Mouse (Mus musculus) embryonic stem cell, embryonic (primary cell): ENCODE data around the gene Zscan22.
"Not testable (repeated sequence)": the region's sequence is repeated elsewhere in the genome, so short reads cannot be mapped to it uniquely, and the experiment has no call there.

ENCODE experiments used
- CTCF ChIA-PET, 4 experiments: fragments of 300-600 bp in 2 of 4; fragments of 350-600 bp in 2 of 4; sonication (Branson Sonifier 250); formaldehyde crosslinking; loops; one replicate each; lab custom pipeline; 2022; ENCODE audit warnings: inconsistent platforms in 2 of 4; lab: Charles Lee
- POLR2A ChIA-PET, 4 experiments: fragments of 300-600 bp in 2 of 4; fragments of 350-600 bp in 2 of 4; sonication (Branson Sonifier 250); formaldehyde crosslinking; loops; one replicate each; lab custom pipeline; 2022; ENCODE audit warnings: antibody characterized with exemption in 4 of 4, inconsistent platforms in 1 of 4; lab: Charles Lee

The Zscan22 gene

DNA sequence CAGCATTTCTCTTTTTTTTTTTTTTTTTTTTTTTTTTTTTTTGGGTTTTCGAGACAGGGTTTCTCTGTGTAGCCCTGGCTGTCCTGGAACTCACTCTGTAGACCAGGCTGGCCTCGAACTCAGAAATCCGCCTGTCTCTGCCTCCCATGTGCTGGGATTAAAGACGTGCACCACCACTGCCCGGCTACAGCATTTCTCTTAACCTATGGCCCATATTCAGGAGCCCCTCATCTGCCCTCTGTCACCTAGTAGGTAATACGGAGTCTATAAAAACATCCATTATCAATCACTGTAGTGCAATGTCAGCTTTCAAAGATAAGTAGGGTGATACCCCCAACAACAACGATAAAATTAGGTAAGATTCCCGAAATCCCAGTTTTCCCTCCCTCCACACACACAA is 22.9 kb downstream of the Zscan22 start:
- POLR2A ChIA-PET, result interaction anchor here (0.6 to 3.2 kb wide), 16 partner anchors 10 to 123 kb away, joined by 3 to 26 read pairs (median 6); partner anchors contain the start of genes Slc27a5 (in 1 of the 4), Zfp324 (in 1 of the 4) and Zfp446 (in 1 of the 4)
- CTCF ChIA-PET, result interaction anchor here in 1 of 4 experiments (0.6 to 1.8 kb wide), 4 partner anchors 11 to 29 kb away, joined by 3 to 13 read pairs (median 4); no protein-coding TSS in a partner anchor

- ChIA-PET POLR2A (interaction anchor here (0.5 to 10.1 kb wide), 128 partner anchors 8 to 386 kb away, joined by 3 to 374 read pairs (median 6); partner anchors contain the start of genes Chmp2a (in 3 of the 4), Mzf1 (in 3 of the 4), Zbtb45 (in 3 of the 4) and Zfp110 (in 3 of the 4)), CTCF (interaction anchor here in 3 of 4 experiments (0.6 to 1.6 kb wide), 12 partner anchors 12 to 125 kb away, joined by 3 to 10 read pairs (median 4); partner anchors contain the start of genes Zfp128 (in 1 of the 3), Zfp446 (in 1 of the 3) and Zscan18 (in 1 of the 3))
Observed at GRCm38 (mm10) chr7:12921318-12921704, 23.7 kb downstream of the Zscan22 start.

DNA sequence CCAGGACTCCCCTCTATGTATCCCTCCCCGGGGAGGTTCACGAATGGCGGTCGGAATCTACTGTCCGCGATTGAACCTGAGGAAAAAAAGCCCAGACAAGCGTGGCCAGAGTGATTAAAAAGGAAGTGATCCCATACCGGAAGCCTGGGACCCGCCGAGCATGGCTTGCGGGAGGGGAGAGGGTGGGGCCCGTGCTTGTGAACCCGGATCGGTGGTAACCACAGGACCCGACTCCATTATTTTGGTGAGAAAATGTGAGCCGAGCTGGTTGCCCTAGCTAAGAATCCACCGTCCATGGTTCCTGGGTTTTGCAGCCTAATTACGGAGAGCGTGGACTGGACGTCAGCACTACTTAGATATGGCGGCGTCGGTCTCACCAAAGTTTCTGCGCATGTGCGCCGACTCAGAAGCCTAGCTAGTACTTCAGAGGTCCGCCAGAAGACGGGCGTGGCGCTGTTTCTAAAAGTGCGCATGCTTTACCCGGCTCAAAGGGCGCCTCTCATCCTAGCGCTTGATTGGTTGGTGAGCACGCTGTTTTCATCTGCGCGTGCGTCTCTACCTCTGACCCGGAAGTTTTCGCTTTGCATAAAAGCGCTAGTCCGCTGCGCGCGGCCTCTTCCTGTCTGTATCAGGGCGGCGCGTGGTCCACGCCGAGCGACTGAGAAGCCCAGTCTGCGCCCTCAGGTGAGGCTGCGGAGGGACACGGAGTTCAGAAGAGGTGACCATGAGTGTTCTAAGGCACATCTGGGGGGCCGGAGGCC is 24.3 kb downstream of the Zscan22 start, which contains the start of gene Rps5:
Rps5 (plus strand) TSS at position 586 of the 761 bp plus-strand sequence.
- CTCF ChIA-PET, result interaction anchor here in 3 of 4 experiments (0.6 to 1.6 kb wide), 16 partner anchors 13 to 125 kb away, joined by 3 to 10 read pairs (median 4); partner anchors contain the start of genes Zfp128 (in 1 of the 3), Zfp446 (in 1 of the 3) and Zscan18 (in 1 of the 3)
- POLR2A ChIA-PET, result interaction anchor here (0.5 to 10.1 kb wide), 136 partner anchors 8 to 389 kb away, joined by 3 to 374 read pairs (median 6); partner anchors contain the start of genes Chmp2a (in 3 of the 4), Mzf1 (in 3 of the 4), Zbtb45 (in 3 of the 4) and Zfp110 (in 3 of the 4)

DNA sequence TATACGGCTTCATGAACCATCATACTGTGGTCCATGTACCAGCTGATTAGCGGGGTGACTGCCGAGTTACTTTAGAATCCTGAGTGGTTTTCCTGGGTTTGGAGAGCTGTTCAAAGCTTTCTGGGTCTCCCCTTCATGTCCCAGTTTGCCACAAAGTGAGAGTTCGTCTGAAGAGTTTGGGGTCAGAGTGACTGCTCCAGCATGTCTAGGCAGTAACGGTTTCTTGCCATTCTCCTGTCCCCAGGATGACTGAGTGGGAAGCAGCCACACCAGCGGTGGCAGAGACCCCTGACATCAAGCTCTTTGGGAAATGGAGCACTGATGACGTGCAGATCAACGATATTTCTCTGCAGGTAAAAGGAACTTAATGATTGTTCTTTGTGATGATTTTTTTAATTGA is 25.1 kb downstream of the Zscan22 start:
- POLR2A ChIA-PET, result interaction anchor here (0.5 to 10.1 kb wide), 89 partner anchors 8 to 385 kb away, joined by 3 to 374 read pairs (median 8); partner anchors contain the start of genes Zfp110 (in 3 of the 4), Zfp446 (in 3 of the 4), Zscan22 (in 3 of the 4) and Chmp2a (in 2 of the 4)
- CTCF ChIA-PET, result interaction anchor here in 3 of 4 experiments (0.9 to 1.6 kb wide), 5 partner anchors 13 to 88 kb away, joined by 3 to 10 read pairs (median 3); no protein-coding TSS in a partner anchor

DNA sequence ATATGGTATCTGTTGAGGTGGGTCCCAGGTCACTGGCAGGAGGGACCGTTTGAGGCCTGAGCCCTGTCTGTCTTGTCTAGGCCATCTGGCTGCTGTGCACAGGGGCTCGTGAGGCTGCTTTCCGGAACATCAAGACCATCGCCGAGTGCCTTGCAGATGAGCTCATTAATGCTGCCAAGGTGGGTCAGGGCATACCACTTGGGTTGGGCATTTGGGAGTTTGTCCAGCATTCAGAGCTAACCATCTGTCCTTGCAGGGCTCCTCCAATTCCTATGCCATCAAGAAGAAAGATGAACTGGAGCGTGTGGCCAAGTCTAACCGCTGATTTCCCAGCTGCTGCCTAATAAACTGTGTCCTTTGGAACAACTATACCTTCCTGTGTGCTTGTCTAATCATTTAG is 28.7 kb downstream of the Zscan22 start:
- CTCF ChIA-PET, result interaction anchor here in 3 of 4 experiments (0.7 to 1.5 kb wide), 4 partner anchors 17 to 82 kb away, joined by 3 to 4 read pairs (median 3); no protein-coding TSS in a partner anchor
- POLR2A ChIA-PET, result interaction anchor here (0.8 to 10.1 kb wide), 42 partner anchors 8 to 114 kb away, joined by 3 to 374 read pairs (median 8); partner anchors contain the start of genes Zbtb45 (in 3 of the 4), Zfp446 (in 3 of the 4), Chmp2a (in 1 of the 4) and Slc27a5 (in 1 of the 4)

- ChIA-PET CTCF (interaction anchor here in 3 of 4 experiments (0.7 to 1.5 kb wide), 4 partner anchors 13 to 81 kb away, joined by 3 to 4 read pairs (median 3); no protein-coding TSS in a partner anchor), POLR2A (interaction anchor here (0.5 to 10.1 kb wide), 60 partner anchors 7 to 157 kb away, joined by 3 to 374 read pairs (median 5); partner anchors contain the start of genes Zfp446 (in 4 of the 4), Ube2m (in 2 of the 4), Zfp110 (in 2 of the 4) and Chmp2a (in 1 of the 4))
Observed at GRCm38 (mm10) chr7:12927191-12927680, 29.6 kb downstream of the Zscan22 start, which contains the start of gene Rnf225. Gene Rnf225 (plus strand): TSS chr7:12927416.

- CTCF ChIA-PET, result interaction anchor here in 3 of 4 experiments (0.7 to 1.5 kb wide), 4 partner anchors 12 to 80 kb away, joined by 3 to 4 read pairs (median 3); no protein-coding TSS in a partner anchor
- POLR2A ChIA-PET, result interaction anchor here (0.6 to 10.1 kb wide), 61 partner anchors 7 to 158 kb away, joined by 3 to 374 read pairs (median 5); partner anchors contain the start of genes Zfp446 (in 4 of the 4), Ube2m (in 2 of the 4), Zfp110 (in 2 of the 4) and Chmp2a (in 1 of the 4)
Observed at GRCm38 (mm10) chr7:12927693-12928589, 30.3 kb downstream of the Zscan22 start.

- CTCF ChIA-PET, result interaction anchor here in 1 of 4 experiments (0.6 kb wide), 1 partner anchor 13 kb away, joined by 3 read pairs; no protein-coding TSS in a partner anchor
Observed at GRCm38 (mm10) chr7:12933615-12934140, 36.1 kb downstream of the Zscan22 start.

DNA sequence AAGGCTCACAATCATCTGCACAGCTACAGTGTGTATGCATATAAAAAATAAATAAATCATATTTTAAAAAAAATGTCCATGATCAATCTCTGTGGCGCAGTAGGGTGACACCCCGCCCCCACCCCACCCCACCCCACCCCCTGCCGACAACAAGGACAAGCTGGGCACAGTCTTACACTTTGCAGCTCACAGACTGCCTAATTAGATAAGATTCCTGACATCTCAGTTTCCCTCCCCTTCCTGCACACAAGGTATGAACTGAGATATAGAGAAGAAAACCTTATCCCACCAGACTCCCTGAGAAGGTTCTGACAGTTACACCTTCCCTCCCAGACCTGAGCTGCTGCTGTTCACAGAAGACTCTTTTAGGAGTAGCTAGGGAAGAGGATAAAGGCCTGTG is 37.2 kb downstream of the Zscan22 start:
- CTCF ChIA-PET, result interaction anchor here in 2 of 4 experiments (0.5 to 1.4 kb wide), 6 partner anchors 9 to 124 kb away, joined by 4 to 6 read pairs (median 4); no protein-coding TSS in a partner anchor
- POLR2A ChIA-PET, result interaction anchor here in 3 of 4 experiments (0.9 to 8.9 kb wide), 25 partner anchors 9 to 119 kb away, joined by 3 to 142 read pairs (median 6); partner anchors contain the start of genes Rps5 (in 3 of the 3), Rnf225 (in 2 of the 3), Zfp128 (in 1 of the 3) and Zfp324 (in 1 of the 3)

More at GRCm38 (mm10) chr7:12933615-12934140, 36.1 kb downstream of the Zscan22 start:
- POLR2A ChIA-PET, result interaction anchor here (0.7 to 8.9 kb wide), 24 partner anchors 9 to 113 kb away, joined by 3 to 142 read pairs (median 4); partner anchors contain the start of genes Rps5 (in 3 of the 4), Rnf225 (in 1 of the 4) and Zfp446 (in 1 of the 4)

GRCm38 (mm10) chr7:12937254-12937803 is 39.7 kb downstream of the Zscan22 start:
- POLR2A ChIA-PET, result interaction anchor here in 3 of 4 experiments (0.6 to 8.9 kb wide), 10 partner anchors 10 to 51 kb away, joined by 3 to 142 read pairs (median 8); partner anchors contain the start of genes Rps5 (in 3 of the 3) and Rnf225 (in 2 of the 3)
- CTCF ChIA-PET, result not testable (repeated sequence)

- ChIA-PET POLR2A (interaction anchor here in 2 of 4 experiments (1.0 to 2.7 kb wide), 13 partner anchors 9 to 104 kb away, joined by 3 to 13 read pairs (median 5); partner anchors contain the start of genes Rnf225 (in 1 of the 2), Rps5 (in 1 of the 2) and Zfp446 (in 1 of the 2)), CTCF (interaction anchor here in 2 of 4 experiments (0.6 to 1.0 kb wide), 3 partner anchors 10 to 130 kb away, joined by 3 read pairs; no protein-coding TSS in a partner anchor)
Observed at GRCm38 (mm10) chr7:12940599-12940998, 43.0 kb downstream of the Zscan22 start.

- CTCF ChIA-PET, result interaction anchor here in 3 of 4 experiments (0.5 to 2.1 kb wide), 24 partner anchors 9 to 115 kb away, joined by 3 to 13 read pairs (median 4); partner anchors contain the start of genes Rnf225 (in 1 of the 3), Rps5 (in 1 of the 3), Zbtb45 (in 1 of the 3) and Zfp128 (in 1 of the 3)
Observed at GRCm38 (mm10) chr7:12943488-12943887, 45.9 kb downstream of the Zscan22 start.

GRCm38 (mm10) chr7:12949032-12949871 is 51.6 kb downstream of the Zscan22 start:
- ChIA-PET CTCF (interaction anchor here in 3 of 4 experiments (0.6 to 1.4 kb wide), 6 partner anchors 26 to 60 kb away, joined by 3 to 7 read pairs (median 4); partner anchors contain the start of gene Rps5 (in 1 of the 3)), POLR2A (interaction anchor here (0.6 to 15.3 kb wide), 68 partner anchors 9 to 562 kb away, joined by 3 to 269 read pairs (median 5); partner anchors contain the start of genes Rnf225 (in 3 of the 4), Rps5 (in 3 of the 4), Zfp446 (in 3 of the 4) and Zbtb45 (in 2 of the 4))

More at GRCm38 (mm10) chr7:12943488-12943887, 45.9 kb downstream of the Zscan22 start:
- POLR2A ChIA-PET, result interaction anchor here (0.6 to 15.3 kb wide), 28 partner anchors 8 to 352 kb away, joined by 3 to 269 read pairs (median 3); partner anchors contain the start of genes Rps5 (in 3 of the 4), Rnf225 (in 2 of the 4), Zfp446 (in 2 of the 4) and Zswim9 (in 1 of the 4)
